Comparison of ENCODE assay signal across 8 mouse cellular contexts in the genomic region with DNA sequence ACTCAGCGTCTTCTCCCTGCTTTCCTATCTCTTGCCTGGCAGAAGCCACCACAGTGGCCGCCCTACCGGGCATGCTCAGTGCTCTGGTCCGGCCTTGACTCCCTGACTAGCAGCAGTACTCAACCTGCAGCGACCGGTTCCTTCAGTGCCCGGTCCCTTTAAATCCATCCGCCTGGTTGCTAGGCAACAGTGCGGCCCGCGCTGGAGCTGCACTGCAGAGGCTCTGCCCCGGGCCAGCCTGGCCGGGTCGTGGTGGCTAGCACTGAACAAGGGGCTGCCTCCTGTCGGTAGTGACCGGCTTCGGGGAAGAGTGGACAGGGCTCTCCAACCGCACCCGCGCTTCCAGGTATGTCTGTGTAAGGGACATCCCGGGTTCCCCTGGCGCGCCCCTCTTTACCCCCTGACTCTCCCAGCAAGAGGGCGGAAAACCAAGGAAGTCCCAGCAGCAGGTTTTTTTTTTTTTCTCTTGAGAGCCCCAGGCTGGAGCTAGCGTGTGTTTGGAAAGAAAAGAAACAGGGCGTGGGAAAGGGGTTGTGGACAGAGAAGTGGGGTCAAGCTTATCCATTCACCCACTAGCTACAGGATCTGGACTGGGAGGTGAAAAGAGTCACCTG. TPM values are rescaled to one million over a fixed set of nuclear protein-coding genes. Genes with fewer than 3 reads are reported as not detected.
A peak's percentile ranks its signal among the peaks of the same experiment; 100 is the strongest.
DNase-seq lines count a peak whose midpoint lies in the region; ATAC-seq and TF ChIP-seq lines count a peak whose summit lies in the region.

TSS of gene Ccdc160 (plus strand) at position 221 of the 614 bp plus-strand sequence.

- no peaks in the 10 kb centered on the region for H3K4me1 ChIP-seq in forebrain, embryonic 13.5 days
- H3K4me1 ChIP-seq in heart, embryonic 15.5 days (replicated peaks): no peaks in the 10 kb centered on the region
- H3K4me1 ChIP-seq in limb, embryonic 15.5 days: no peaks in the 10 kb centered on the region
- H3K4me1 ChIP-seq in midbrain, postnatal 0 days (ENCODE audit: insufficient read depth, low read length): no peaks in the 10 kb centered on the region
- H3K4me1 ChIP-seq in testis, adult 2 months (ENCODE audit: control insufficient read depth, insufficient read depth, low read length): peaks cover 3% of the 10 kb centered on the region; the same call in 1 of the 2 replicates

- peak; percentile 31 for TF ChIP-seq CTCF in midbrain, postnatal 0 days (IDR thresholded peaks at IDR 0.05)
- TF ChIP-seq CTCF in testis, adult 2 months (IDR thresholded peaks at IDR 0.05; ENCODE audit: control insufficient read depth, insufficient read depth, insufficient replicate concordance, low read depth, low read length): no peak

- H3K9ac ChIP-seq in forebrain, embryonic 13.5 days: peak within 1 kb of the TSS; percentile 58
- H3K9ac ChIP-seq in heart, embryonic 15.5 days: peak within 1 kb of the TSS; percentile 25; the same call in 1 of the 2 replicates
- no peak within 1 kb of the TSS for H3K9ac ChIP-seq in limb, embryonic 15.5 days
- peak within 1 kb of the TSS; percentile 51; the same call in 1 of the 2 replicates for H3K9ac ChIP-seq in midbrain, postnatal 0 days (replicated peaks; ENCODE audit: low read length, poor library complexity, severe bottlenecking)

- H3K36me3 ChIP-seq in forebrain, embryonic 13.5 days (ENCODE audit: poor library complexity, severe bottlenecking): no peaks in the 10 kb centered on the region
- H3K36me3 ChIP-seq in heart, embryonic 15.5 days: no peaks in the 10 kb centered on the region
- H3K36me3 ChIP-seq in limb, embryonic 15.5 days: no peaks in the 10 kb centered on the region
- H3K36me3 ChIP-seq in midbrain, postnatal 0 days (ENCODE audit: insufficient read depth, low read length): no peaks in the 10 kb centered on the region
- no peaks in the 10 kb centered on the region for H3K36me3 ChIP-seq in testis, adult 2 months (ENCODE audit: control insufficient read depth, insufficient read depth, low read length)

- H3K4me3 ChIP-seq in forebrain, embryonic 13.5 days: peak within 1 kb of the TSS; percentile 48
- H3K4me3 ChIP-seq in heart, embryonic 15.5 days: peak within 1 kb of the TSS; percentile 50
- peak within 1 kb of the TSS; percentile 36 for H3K4me3 ChIP-seq in limb, embryonic 15.5 days
- H3K4me3 ChIP-seq in midbrain, postnatal 0 days (ENCODE audit: low read depth, low read length): peak within 1 kb of the TSS; percentile 42
- peak within 1 kb of the TSS; percentile 77 for H3K4me3 ChIP-seq in testis, adult 2 months (ENCODE audit: control insufficient read depth, low read depth, low read length)

- peak within 1 kb of the TSS; percentile 60 for H3K4me2 ChIP-seq in forebrain, embryonic 13.5 days
- peak within 1 kb of the TSS; percentile 65 for H3K4me2 ChIP-seq in heart, embryonic 15.5 days
- peak within 1 kb of the TSS; percentile 52 for H3K4me2 ChIP-seq in limb, embryonic 15.5 days
- H3K4me2 ChIP-seq in midbrain, postnatal 0 days (ENCODE audit: low read depth, low read length, poor library complexity, severe bottlenecking): peak within 1 kb of the TSS; percentile 45

- no peaks in the 10 kb centered on the region for H3K9me3 ChIP-seq in forebrain, embryonic 13.5 days (replicated peaks)
- no peaks in the 10 kb centered on the region for H3K9me3 ChIP-seq in heart, embryonic 15.5 days (replicated peaks)
- H3K9me3 ChIP-seq in limb, embryonic 15.5 days: no peaks in the 10 kb centered on the region
- no peaks in the 10 kb centered on the region for H3K9me3 ChIP-seq in midbrain, postnatal 0 days (ENCODE audit: low read length)

- no peak for ATAC-seq in CD4-positive, CD25-positive, alpha-beta regulatory T cell, adult 4 months
- ATAC-seq in forebrain, embryonic 13.5 days: peak; percentile 98
- peak; percentile 58; the same call in 1 of the 2 replicates for ATAC-seq in heart, embryonic 15.5 days (replicated peaks; ENCODE audit: insufficient number of reproducible peaks, insufficient read depth, low FRiP score, low read depth)
- peak; percentile 44; the same call in 1 of the 2 replicates for ATAC-seq in limb, embryonic 15.5 days (ENCODE audit: insufficient number of reproducible peaks, low FRiP score, low TSS enrichment, low read depth)
- ATAC-seq in midbrain, postnatal 0 days (ENCODE audit: low FRiP score): peak; percentile 99

- no peaks in the 10 kb centered on the region for H3K27me3 ChIP-seq in forebrain, embryonic 13.5 days
- H3K27me3 ChIP-seq in heart, embryonic 15.5 days: no peaks in the 10 kb centered on the region
- 0 out of 2 replicates have a peak, but pooled peaks cover 3% of the 10 kb centered on the region for H3K27me3 ChIP-seq in limb, embryonic 15.5 days
- H3K27me3 ChIP-seq in midbrain, postnatal 0 days (ENCODE audit: insufficient read depth, low read length): no peaks in the 10 kb centered on the region
- no peaks in the 10 kb centered on the region for H3K27me3 ChIP-seq in testis, adult 2 months (ENCODE audit: control insufficient read depth, insufficient read depth, low read length)

- DNase-seq in CD4-positive, CD25-positive, alpha-beta regulatory T cell, adult 2 months (ENCODE audit: low read depth, low spot score): peak; percentile 5
- DNase-seq in kidney, postnatal 10 days: peak; percentile 91
- DNase-seq in midbrain, postnatal 0 days (ENCODE audit: low spot score): peak; percentile 86

- H3K27ac ChIP-seq in forebrain, embryonic 13.5 days: no peak within 1 kb of the TSS
- no peak within 1 kb of the TSS for H3K27ac ChIP-seq in heart, embryonic 15.5 days
- no peak within 1 kb of the TSS for H3K27ac ChIP-seq in limb, embryonic 15.5 days
- H3K27ac ChIP-seq in midbrain, postnatal 0 days (ENCODE audit: low read depth, low read length): peak within 1 kb of the TSS; percentile 58
- H3K27ac ChIP-seq in testis, adult 2 months (ENCODE audit: control insufficient read depth, insufficient read depth, low read depth, low read length): peak within 1 kb of the TSS; percentile 69

- no peak for TF ChIP-seq POLR2A in testis, adult 2 months (IDR thresholded peaks at IDR 0.05; ENCODE audit: control insufficient read depth, low read depth, low read length)

- 24% methylated on average over 26 of the region's 26 CpGs for WGBS in forebrain, embryonic 13.5 days
- 12% methylated on average over 26 of the region's 26 CpGs for WGBS in heart, embryonic 15.5 days
- 17% methylated on average over 25 of the region's 26 CpGs for WGBS in limb, embryonic 15.5 days
- WGBS in midbrain, postnatal 0 days: 16% methylated on average over 26 of the region's 26 CpGs

RNA-seq across cellular contexts. Expression of gene Ccdc160, which starts in this region (rescaled TPM):
- polyA plus RNA-seq in CD4-positive, CD25-positive, alpha-beta regulatory T cell, adult 4 months (2017; shearing (Covaris generic)): not detected
- polyA plus RNA-seq in forebrain, embryonic 13.5 days (2015; fragmentation: Nextera tagmentation; extraction: Ambion mirVana): 2.1 and 2.6 TPM in 2 replicates
- polyA plus RNA-seq in heart, embryonic 15.5 days (2015; fragmentation: Nextera tagmentation; extraction: Ambion mirVana): 0.39 and 0.52 TPM in 2 replicates
- 0.15 and 0.45 TPM in 2 replicates for polyA plus RNA-seq in limb, embryonic 15.5 days (2015; fragmentation: Nextera tagmentation; extraction: Ambion mirVana)
- total RNA-seq in midbrain, postnatal 0 days (2014; rRNA removed): 3.2 and 3.6 TPM in 2 replicates
- 6.3 and 8.3 TPM in 2 replicates for polyA plus RNA-seq in midbrain, postnatal 0 days (2015; fragmentation: Nextera tagmentation; extraction: Ambion mirVana)
- 1.5 and 2.2 TPM in 2 replicates for polyA plus RNA-seq in testis, adult 2 months (2012; rRNA removed)

Comparison
In these comparisons a context has a peak if more than half of its experiments do, and no peak if none do; other contexts are left out.
1. Peak in ATAC-seq, H3K4me3 ChIP-seq, H3K9ac ChIP-seq and H3K4me2 ChIP-seq in heart, embryonic 15.5 days; RNA of the gene not detected or under 1 TPM.
2. Peak in ATAC-seq, H3K4me3 ChIP-seq and H3K4me2 ChIP-seq in limb, embryonic 15.5 days; RNA of the gene not detected or under 1 TPM.
3. DNase-seq: peak in every context shown above with its lines; median percentile 91 in kidney, postnatal 10 days; 86 in midbrain, postnatal 0 days; 5 in CD4-positive, CD25-positive, alpha-beta regulatory T cell, adult 2 months.
4. H3K27ac ChIP-seq: peak in midbrain, postnatal 0 days (single experiment) and testis, adult 2 months (single experiment); none in forebrain, embryonic 13.5 days (single experiment), heart, embryonic 15.5 days (single experiment) and limb, embryonic 15.5 days (single experiment).
5. Peak in every context shown above with its lines, with median percentiles within 50 percentile points of each other: H3K4me2 ChIP-seq and H3K4me3 ChIP-seq.